Mouse (Mus musculus) neural tube, embryonic 15.5 days (tissue): Measurements from ENCODE around the gene Klk8. TPM values are rescaled to one million over a fixed set of nuclear protein-coding genes. Genes with fewer than 3 reads are reported as not detected.

Experiments used
- ATAC-seq: fragments of 200-750 bp; cut with Nextera tagmentation; 2 replicates; pipeline ENCODE4 v1.8.0; 2017; ENCODE audit warnings: mild to moderate bottlenecking, moderate TSS enrichment, moderate library complexity; ENCODE audit not compliant: low FRiP score
- H3K27ac ChIP-seq: fragments of 300-500 bp; sonication (generic); replicated peaks from 2 replicates; pipeline ENCODE4 v1.5.1; 2015; ENCODE audit warnings: mild to moderate bottlenecking, inconsistent platforms
- H3K27me3 ChIP-seq: fragments of 300-500 bp; sonication (generic); replicated peaks from 2 replicates; pipeline ENCODE4 v1.6.1; 2015; ENCODE audit warnings: inconsistent platforms
- H3K36me3 ChIP-seq: fragments of 300-500 bp; sonication (generic); 2 replicates; pipeline ENCODE4 v1.6.1; 2015; ENCODE audit warnings: inconsistent platforms
- H3K4me1 ChIP-seq: fragments of 300-500 bp; sonication (generic); 2 replicates; pipeline ENCODE4 v1.6.1; 2015; ENCODE audit warnings: inconsistent platforms
- H3K4me2 ChIP-seq: fragments of 300-500 bp; sonication (generic); 2 replicates; pipeline ENCODE4 v1.6.1; 2015; ENCODE audit warnings: inconsistent platforms, mild to moderate bottlenecking, moderate library complexity
- H3K4me3 ChIP-seq: fragments of 300-500 bp; sonication (generic); replicated peaks from 2 replicates; pipeline ENCODE4 v1.5.1; 2015; ENCODE audit warnings: mild to moderate bottlenecking, inconsistent platforms
- H3K9ac ChIP-seq: fragments of 300-500 bp; sonication (generic); replicated peaks from 2 replicates; pipeline ENCODE4 v1.6.1; 2015; ENCODE audit warnings: mild to moderate bottlenecking, inconsistent platforms
- H3K9me3 ChIP-seq: fragments of 300-500 bp; sonication (generic); replicated peaks from 2 replicates; pipeline ENCODE4 v1.6.1; 2016; ENCODE audit warnings: inconsistent platforms
- WGBS: fragments of 180-500 bp; shearing (Covaris S2); methylation state at CpG from one replicate; pipeline ENCODE4 v1.1.7; 2015; ENCODE audit warnings: mixed read lengths; 5-methylcytosine and 5-hydroxymethylcytosine counted together
- polyA plus RNA-seq: library from polyadenylated mRNA; unstranded; fragments of >200 nt; fragmentation: Nextera tagmentation; extraction: Ambion mirVana; gene quantifications from 2 replicates; pipeline ENCODE4 v1.2.1, GENCODE M21; 2015

Klk8 gene
- 12.6 and 15.5 TPM in 2 replicates for polyA plus RNA-seq

- Histone ChIP-seq H3K4me3 (peak within 1 kb of the TSS; percentile 53), H3K9ac (peak within 1 kb of the TSS; percentile 45), H3K4me1 (peaks cover 22% of the 10 kb centered on the region), H3K4me2 (peak within 1 kb of the TSS; percentile 87), H3K27ac (no peak within 1 kb of the TSS), H3K36me3 (no peaks in the 10 kb centered on the region), H3K9me3 (no peaks in the 10 kb centered on the region), H3K27me3 (peaks cover 37% of the 10 kb centered on the region)
- under 1% methylated on average over 28 of the region's 28 CpGs for WGBS
- peak; percentile 74 for ATAC-seq
These were observed at the start of gene Klk8 for GRCm38 (mm10) chr7:43797333-43797769. Klk8 (plus strand) TSS chr7:43797577.

- Histone ChIP-seq H3K36me3 (no peaks in the 10 kb centered on the region), H3K9me3 (no peaks in the 10 kb centered on the region), H3K4me1 (0 out of 2 replicates have a peak, but pooled peaks cover 2% of the 10 kb centered on the region), H3K9ac (no peak overlapping the region), H3K4me2 (no peak overlapping the region), H3K27ac (no peak overlapping the region), H3K4me3 (no peak overlapping the region), H3K27me3 (no peaks in the 10 kb centered on the region)
- WGBS: 58% methylated on average over 1 of the region's 1 CpGs
- ATAC-seq: no peak
These were observed 49.6 kb upstream of the Klk8 start for GRCm38 (mm10) chr7:43747788-43748187.

GRCm38 (mm10) chr7:43752806-43753205 lies 44.6 kb upstream of the Klk8 start:
- no peak for ATAC-seq

GRCm38 (mm10) chr7:43766484-43766883 lies 30.9 kb upstream of the Klk8 start:
- H3K4me3 ChIP-seq: no peak overlapping the region
- no peak overlapping the region for H3K27ac ChIP-seq
- ATAC-seq: no peak
- no peaks in the 10 kb centered on the region for H3K27me3 ChIP-seq
- 57% methylated on average over 8 of the region's 8 CpGs for WGBS
- H3K4me2 ChIP-seq: no peak overlapping the region
- no peaks in the 10 kb centered on the region for H3K4me1 ChIP-seq
- no peak overlapping the region for H3K9ac ChIP-seq
- H3K36me3 ChIP-seq: no peaks in the 10 kb centered on the region
- H3K9me3 ChIP-seq: no peaks in the 10 kb centered on the region

More at GRCm38 (mm10) chr7:43752806-43753205, 44.6 kb upstream of the Klk8 start:
- 68% methylated on average over 2 of the region's 2 CpGs for whole genome bisulfite sequencing
- Histone ChIP-seq H3K9ac (no peak overlapping the region), H3K4me2 (no peak overlapping the region), H3K36me3 (no peaks in the 10 kb centered on the region), H3K4me3 (no peak overlapping the region), H3K27me3 (no peaks in the 10 kb centered on the region), H3K4me1 (no peaks in the 10 kb centered on the region), H3K9me3 (no peaks in the 10 kb centered on the region), H3K27ac (no peak overlapping the region)

GRCm38 (mm10) chr7:43768597-43768996 lies 28.8 kb upstream of the Klk8 start, which contains the start of gene Klk12:
Klk12 (plus strand) TSS chr7:43768897.
- Histone ChIP-seq H3K27me3 (no peaks in the 10 kb centered on the region), H3K4me1 (no peaks in the 10 kb centered on the region), H3K27ac (no peak within 1 kb of the TSS), H3K4me3 (no peak within 1 kb of the TSS), H3K9ac (no peak within 1 kb of the TSS), H3K36me3 (no peaks in the 10 kb centered on the region), H3K4me2 (no peak within 1 kb of the TSS), H3K9me3 (no peaks in the 10 kb centered on the region)
- WGBS: 85% methylated on average over 4 of the region's 4 CpGs
- ATAC-seq: no peak

- Histone ChIP-seq H3K27ac (no peak overlapping the region), H3K9ac (no peak overlapping the region), H3K4me2 (no peak overlapping the region), H3K9me3 (no peaks in the 10 kb centered on the region), H3K27me3 (no peaks in the 10 kb centered on the region), H3K36me3 (no peaks in the 10 kb centered on the region), H3K4me1 (no peaks in the 10 kb centered on the region), H3K4me3 (no peak overlapping the region)
- no peak for ATAC-seq
- WGBS: 97% methylated on average over 8 of the region's 8 CpGs
These were observed 27.7 kb upstream of the Klk8 start for GRCm38 (mm10) chr7:43769636-43770035.

GRCm38 (mm10) chr7:43770701-43771100 lies 26.7 kb upstream of the Klk8 start:
- Histone ChIP-seq H3K36me3 (no peaks in the 10 kb centered on the region), H3K4me3 (no peak overlapping the region), H3K4me2 (no peak overlapping the region), H3K4me1 (no peaks in the 10 kb centered on the region), H3K27ac (no peak overlapping the region), H3K9me3 (no peaks in the 10 kb centered on the region), H3K27me3 (no peaks in the 10 kb centered on the region), H3K9ac (no peak overlapping the region)
- 96% methylated on average over 10 of the region's 10 CpGs for WGBS
- ATAC-seq: no peak; the same call in 1 of the 2 replicates

GRCm38 (mm10) chr7:43771916-43772315 lies 25.5 kb upstream of the Klk8 start:
- Histone ChIP-seq H3K27me3 (no peaks in the 10 kb centered on the region), H3K36me3 (no peaks in the 10 kb centered on the region), H3K4me2 (no peak overlapping the region), H3K9me3 (no peaks in the 10 kb centered on the region), H3K27ac (no peak overlapping the region), H3K4me3 (no peak overlapping the region), H3K9ac (no peak overlapping the region), H3K4me1 (no peaks in the 10 kb centered on the region)
- 89% methylated on average over 6 of the region's 6 CpGs for WGBS
- no peak for ATAC-seq

- no peak overlapping the region for H3K4me3 ChIP-seq
- H3K36me3 ChIP-seq: no peaks in the 10 kb centered on the region
- H3K27ac ChIP-seq: no peak overlapping the region
- no peak for ATAC-seq
- 75% methylated on average over 3 of the region's 3 CpGs for WGBS
- H3K9me3 ChIP-seq: no peaks in the 10 kb centered on the region
- no peaks in the 10 kb centered on the region for H3K4me1 ChIP-seq
- no peaks in the 10 kb centered on the region for H3K27me3 ChIP-seq
- H3K4me2 ChIP-seq: no peak overlapping the region
- no peak overlapping the region for H3K9ac ChIP-seq
These were observed 24.5 kb upstream of the Klk8 start for GRCm38 (mm10) chr7:43772901-43773300.

GRCm38 (mm10) chr7:43774364-43774763 lies 23.0 kb upstream of the Klk8 start, which contains the start of gene Klk11:
Klk11 (plus strand) TSS chr7:43774604.
- no peak within 1 kb of the TSS for H3K9ac ChIP-seq
- ATAC-seq: no peak
- H3K4me1 ChIP-seq: no peaks in the 10 kb centered on the region
- no peaks in the 10 kb centered on the region for H3K27me3 ChIP-seq
- H3K36me3 ChIP-seq: no peaks in the 10 kb centered on the region
- H3K4me2 ChIP-seq: no peak within 1 kb of the TSS
- no peak within 1 kb of the TSS for H3K27ac ChIP-seq
- no peaks in the 10 kb centered on the region for H3K9me3 ChIP-seq
- WGBS: 96% methylated on average over 5 of the region's 5 CpGs
- H3K4me3 ChIP-seq: no peak within 1 kb of the TSS

- H3K4me2 ChIP-seq: no peak overlapping the region
These were observed 22.6 kb upstream of the Klk8 start for GRCm38 (mm10) chr7:43774802-43775201.

GRCm38 (mm10) chr7:43775311-43776057 lies 21.9 kb upstream of the Klk8 start:
- 61% methylated on average over 7 of the region's 7 CpGs for WGBS
- Histone ChIP-seq H3K27ac (no peak overlapping the region), H3K4me2 (no peak overlapping the region), H3K4me1 (no peaks in the 10 kb centered on the region), H3K27me3 (no peaks in the 10 kb centered on the region), H3K9me3 (no peaks in the 10 kb centered on the region), H3K4me3 (no peak overlapping the region), H3K9ac (no peak overlapping the region), H3K36me3 (no peaks in the 10 kb centered on the region)
- no peak for ATAC-seq

More at GRCm38 (mm10) chr7:43774802-43775201, 22.6 kb upstream of the Klk8 start:
- no peaks in the 10 kb centered on the region for H3K27me3 ChIP-seq
- H3K9me3 ChIP-seq: no peaks in the 10 kb centered on the region
- H3K9ac ChIP-seq: no peak overlapping the region
- ATAC-seq: no peak
- WGBS: 46% methylated on average over 6 of the region's 6 CpGs
- no peak overlapping the region for H3K27ac ChIP-seq
- H3K36me3 ChIP-seq: no peaks in the 10 kb centered on the region
- H3K4me3 ChIP-seq: no peak overlapping the region
- H3K4me1 ChIP-seq: no peaks in the 10 kb centered on the region
